Mouse (Mus musculus): ENCODE measurements around the gene Emilin1.

- no peak for TF ChIP-seq CTCF (IDR thresholded peaks at IDR 0.05; ENCODE audit: extremely low read depth, insufficient read depth, insufficient read length, insufficient replicate concordance)
- TF ChIP-seq POLR2A (IDR thresholded peaks at IDR 0.05; ENCODE audit: low read depth, low read length) = no peak
These were observed 4.5 kb upstream of the Emilin1 start for GRCm38 (mm10) chr5:30908426-30909299.
